Mouse (Mus musculus) megakaryocyte progenitor cell, adult 5-6 weeks (primary cell): ENCODE results near the gene Inpp5k. TPM values are rescaled to one million over a fixed set of nuclear protein-coding genes. Genes with fewer than 3 reads are reported as not detected.
"Not testable (repeated sequence)": the region's sequence is repeated elsewhere in the genome, so short reads cannot be mapped to it uniquely, and the experiment has no call there.

Source experiments
- ATAC-seq: replicated peaks from 2 replicates; pipeline ENCODE4 v1.8.0; 2016; ENCODE audit warnings: mild to moderate bottlenecking, moderate TSS enrichment, inconsistent platforms; ENCODE audit not compliant: poor library complexity
- total RNA-seq, 2 experiments: library from RNA; stranded (forward) in 1 of 2; stranded (reverse) in 1 of 2; fragments of 157-497, 149-512 nt in 1 of 2; fragments of 200-1000 nt in 1 of 2; gene quantifications; 2 replicates each; pipeline versions ENCODE4 v1.2.3 to v1.2.4; 2015 to 2017

The Inpp5k gene
- total RNA-seq, 2 experiments from 2014 or later: 21.9 to 43.0 TPM

DNA sequence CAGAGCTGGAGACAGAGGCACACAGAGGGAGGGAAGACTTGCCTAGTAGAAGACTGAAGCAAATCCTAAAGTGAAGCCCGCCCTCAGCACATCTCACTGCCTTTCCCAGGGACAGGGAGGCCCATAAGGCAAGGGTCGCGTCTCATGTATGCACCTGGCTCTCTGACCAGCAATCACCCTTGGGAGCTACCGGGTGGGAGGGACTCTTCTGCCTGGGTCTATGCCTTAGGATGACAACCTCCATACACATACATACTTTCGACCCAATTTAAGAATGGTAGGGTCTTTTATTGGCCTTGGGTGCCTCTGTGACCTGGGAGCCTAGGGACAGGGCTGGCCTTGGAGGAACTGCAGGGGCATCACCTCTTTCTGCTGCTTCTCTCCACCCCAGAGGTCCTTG lies 42.6 kb downstream of the Inpp5k start:
- ATAC-seq: no peak

DNA sequence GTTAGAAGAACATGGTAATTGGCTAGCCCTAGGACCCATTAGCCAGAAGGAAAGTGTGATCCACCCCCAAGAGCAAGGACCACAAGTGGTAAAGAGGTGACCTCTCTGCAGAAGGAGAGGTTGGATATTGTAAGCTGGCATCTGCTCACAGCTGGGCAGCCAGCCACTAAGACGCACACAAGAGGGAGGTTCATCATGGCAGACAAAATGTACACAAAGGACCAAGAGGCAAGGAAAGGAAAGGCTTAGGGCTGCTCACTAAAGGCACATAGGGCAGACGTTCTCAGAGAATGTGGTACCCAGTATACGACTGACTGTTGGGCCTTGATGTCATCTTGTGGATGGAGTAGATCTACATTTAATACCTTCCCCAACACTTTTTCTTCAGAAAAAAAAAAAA lies 44.1 kb downstream of the Inpp5k start:
- no peak for ATAC-seq

DNA sequence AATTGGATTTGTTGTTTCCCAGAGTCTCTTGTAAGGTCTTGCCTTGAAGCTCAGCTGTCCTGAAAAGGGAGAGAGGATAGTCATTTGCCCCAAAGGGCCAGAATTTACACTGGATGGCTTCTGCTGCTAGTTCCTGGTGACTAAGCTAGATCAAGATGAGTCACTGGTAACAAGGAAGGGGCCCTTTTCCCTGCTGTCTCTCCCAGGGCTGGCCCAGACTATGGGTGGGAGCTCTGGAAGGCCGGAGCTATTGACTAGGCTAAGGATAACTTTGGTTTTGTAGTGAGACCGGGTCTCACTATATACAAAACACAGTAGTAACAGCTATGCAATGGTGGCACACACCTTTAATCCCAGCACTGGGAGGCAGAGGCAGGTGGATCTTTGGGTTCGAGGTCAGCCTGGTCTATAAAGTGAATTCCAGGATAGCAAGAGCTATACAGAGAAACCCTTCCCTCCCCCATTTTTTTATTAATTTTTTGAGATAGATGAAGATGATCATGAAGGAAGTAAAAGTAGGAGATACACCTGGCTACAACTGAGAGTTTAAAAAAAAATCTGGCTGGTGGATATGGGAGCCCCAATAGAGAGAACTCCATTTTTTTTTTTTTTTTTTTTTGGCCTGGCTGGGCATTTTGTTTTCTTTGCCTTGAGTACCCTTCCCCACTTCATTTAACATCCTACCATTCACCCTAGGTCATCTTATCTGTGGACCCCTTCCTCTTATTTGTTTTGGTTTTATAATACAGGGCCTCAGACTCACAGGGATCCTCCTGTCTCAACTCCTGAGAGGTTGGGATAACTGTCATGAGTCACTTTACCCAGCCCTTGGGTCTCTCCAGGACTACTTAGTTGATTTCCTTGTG lies 47.3 kb downstream of the Inpp5k start:
- no peak for ATAC-seq

DNA sequence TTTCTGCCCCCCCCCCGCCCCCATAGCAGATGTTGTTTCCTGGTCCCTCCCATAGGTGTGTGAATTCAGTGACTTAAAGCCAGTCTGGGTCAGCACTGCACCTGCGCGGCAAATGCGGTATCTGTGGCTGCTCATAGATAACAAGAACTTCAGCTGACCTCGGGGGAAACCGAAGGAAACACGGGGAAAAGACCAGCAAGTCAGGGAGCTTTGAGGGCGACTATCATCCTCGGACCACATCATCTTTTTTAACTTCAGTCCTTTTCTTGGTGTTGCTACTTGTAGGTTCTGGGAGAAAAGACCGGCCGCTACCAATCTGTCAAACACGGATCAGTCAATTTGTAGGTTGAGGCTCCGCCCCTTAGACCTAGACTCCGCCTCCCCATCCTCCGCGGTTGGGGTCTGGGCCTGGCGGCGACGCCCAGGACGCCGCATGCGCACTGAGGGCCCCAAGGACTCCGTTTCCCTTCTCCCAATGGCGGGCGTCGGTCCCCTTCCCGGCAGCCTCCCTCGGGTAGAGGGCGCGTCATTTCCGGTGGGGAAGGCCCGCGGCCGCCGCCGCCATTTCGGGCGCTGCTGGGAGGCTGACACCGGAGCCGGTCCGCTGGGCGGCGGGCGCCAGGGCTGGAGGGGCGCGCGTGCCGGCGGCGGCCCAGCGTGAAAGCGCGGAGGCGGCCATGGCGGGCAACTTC lies 48.1 kb downstream of the Inpp5k start, which contains the start of gene Crk:
Gene Crk (plus strand): TSS at position 513 of the 692 bp plus-strand sequence.
- ATAC-seq: peak; percentile 93

DNA sequence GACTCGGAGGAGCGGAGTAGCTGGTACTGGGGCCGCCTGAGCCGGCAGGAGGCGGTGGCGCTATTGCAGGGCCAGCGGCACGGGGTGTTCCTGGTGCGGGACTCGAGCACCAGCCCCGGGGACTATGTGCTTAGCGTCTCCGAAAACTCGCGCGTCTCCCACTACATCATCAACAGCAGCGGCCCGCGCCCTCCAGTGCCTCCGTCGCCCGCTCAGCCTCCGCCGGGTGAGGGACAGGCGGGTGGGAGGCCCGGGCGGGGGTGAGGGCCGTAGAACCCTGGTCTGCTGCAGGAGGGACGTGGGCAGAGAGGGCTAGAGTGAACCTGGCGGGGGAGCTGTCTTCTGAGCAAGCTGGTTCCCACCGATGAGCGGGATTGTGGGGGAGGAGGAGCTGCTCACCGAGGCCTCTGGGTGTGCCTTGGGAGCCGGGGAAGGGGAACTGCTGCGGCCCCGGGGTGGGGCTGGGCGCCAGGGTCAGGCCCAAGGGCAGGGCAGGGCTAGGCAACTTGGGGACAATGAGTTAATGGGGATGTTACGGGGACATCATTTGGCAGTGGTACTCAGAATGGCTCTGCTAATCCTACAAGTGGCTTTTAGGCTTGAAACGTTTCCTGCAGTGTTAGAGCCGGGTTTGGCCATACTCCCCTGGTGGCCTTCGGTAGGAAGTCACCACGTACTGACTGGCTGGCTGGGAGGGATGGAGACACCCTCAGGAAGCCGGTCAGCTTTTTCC lies 48.8 kb downstream of the Inpp5k start:
- ATAC-seq: peak; percentile 61

DNA sequence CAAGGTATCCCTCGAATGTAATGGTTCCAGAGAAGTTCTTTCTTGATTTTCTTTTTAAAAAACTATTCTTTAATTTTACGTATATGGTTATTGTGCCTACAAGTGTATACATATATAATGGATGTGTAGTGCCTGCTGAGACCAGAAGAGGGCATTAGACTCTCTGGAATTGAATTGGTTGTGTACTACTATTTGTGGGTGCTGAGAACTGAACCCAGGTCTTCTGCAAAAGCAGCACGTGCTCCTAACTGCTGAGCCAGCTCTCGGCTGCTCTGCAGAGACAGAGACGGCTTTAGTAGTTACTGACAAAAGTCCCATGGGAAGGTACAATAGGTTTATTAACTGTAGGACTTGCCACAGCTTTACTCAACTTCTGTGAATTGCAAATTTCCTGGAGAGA lies 53.7 kb downstream of the Inpp5k start:
- no peak for ATAC-seq

DNA sequence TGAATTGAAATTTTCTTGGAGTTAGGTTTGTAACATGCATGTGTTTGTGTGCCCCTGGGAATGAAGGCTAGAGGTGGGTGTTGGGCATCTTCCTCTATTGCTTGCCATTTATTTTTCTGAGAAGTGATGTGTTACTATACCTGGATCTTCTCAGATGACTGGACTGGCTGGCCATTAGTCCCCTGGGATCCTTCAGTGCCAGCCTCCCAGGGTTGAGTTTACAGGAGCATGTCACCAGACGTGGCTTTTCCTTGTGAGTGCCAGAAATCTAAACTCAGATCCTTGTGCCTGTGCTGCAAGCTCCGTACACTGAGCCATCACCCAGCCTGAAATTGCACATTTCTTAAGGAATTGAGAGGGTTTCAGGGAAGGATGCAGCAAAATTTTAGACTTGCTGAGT lies 54.2 kb downstream of the Inpp5k start:
- ATAC-seq: no peak

DNA sequence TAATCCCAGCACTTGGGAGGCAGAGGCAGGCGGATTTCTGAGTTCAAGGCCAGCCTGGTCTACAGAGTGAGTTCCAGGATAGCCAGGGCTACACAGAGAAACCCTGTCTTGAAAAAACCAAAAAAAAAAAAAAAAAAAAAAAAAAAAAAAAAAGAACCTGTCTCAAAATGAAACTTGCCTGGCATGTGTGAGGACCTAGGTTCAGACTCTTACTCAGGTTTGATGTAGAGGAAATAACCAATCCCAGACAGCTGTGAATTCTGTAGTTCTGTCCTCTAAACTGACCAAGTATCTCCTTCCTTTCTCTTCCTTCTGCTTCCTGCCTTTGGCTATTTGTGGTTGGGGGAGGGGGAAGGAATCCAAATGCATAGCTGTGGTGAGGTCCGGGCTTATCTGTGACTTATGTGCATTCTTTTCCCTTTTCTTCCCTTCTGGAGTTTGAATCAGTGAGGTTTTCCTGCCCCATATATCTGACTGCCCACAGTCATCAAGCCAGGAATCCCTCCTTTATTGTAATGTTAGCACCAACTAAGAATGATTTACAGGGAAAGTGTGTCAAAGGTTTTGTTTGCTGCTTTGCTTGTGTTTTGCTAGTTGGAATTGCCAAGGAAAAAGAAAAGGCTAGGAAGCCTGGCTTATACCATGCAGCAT lies 56.7 kb downstream of the Inpp5k start:
- no peak for ATAC-seq

DNA sequence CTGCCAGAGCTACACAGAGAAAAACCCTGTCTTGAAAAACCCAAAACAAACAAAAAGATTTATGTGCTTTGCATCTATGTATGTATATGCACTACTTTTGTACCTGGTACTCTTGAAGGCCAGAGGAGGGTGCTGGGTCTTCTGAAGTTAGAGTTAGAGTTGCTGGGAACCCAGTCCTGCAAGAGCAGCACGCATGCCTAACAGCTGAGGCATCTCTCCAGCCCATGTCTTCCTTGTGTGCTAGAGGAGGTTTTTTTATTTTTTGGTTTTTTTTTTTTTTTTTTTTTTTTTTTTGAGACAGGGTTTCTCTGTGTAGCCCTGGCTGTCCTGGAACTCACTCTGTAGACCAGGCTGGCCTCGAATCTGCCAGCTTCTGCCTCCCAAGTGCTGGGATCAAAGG lies 57.3 kb downstream of the Inpp5k start:
- no peak for ATAC-seq

DNA sequence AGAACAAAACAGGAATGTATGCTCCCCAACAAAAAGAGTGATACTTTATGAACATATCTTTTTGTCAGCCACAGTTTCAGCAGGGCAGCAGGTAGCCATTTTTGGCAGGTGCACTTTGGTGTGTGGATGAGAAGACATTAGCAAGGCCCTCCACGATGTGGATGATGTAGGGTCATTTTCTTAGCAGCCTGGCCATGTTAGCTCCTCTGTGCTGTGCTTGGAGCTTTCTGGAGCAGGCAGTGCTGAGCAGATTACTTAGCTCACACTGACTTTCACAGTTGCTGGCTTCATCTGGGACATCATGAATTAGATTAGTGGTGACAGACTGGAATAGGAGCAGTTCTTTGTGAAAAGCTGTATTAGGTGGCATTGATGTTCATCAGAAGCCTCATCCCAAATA lies 59.2 kb downstream of the Inpp5k start:
- ATAC-seq: no peak

DNA sequence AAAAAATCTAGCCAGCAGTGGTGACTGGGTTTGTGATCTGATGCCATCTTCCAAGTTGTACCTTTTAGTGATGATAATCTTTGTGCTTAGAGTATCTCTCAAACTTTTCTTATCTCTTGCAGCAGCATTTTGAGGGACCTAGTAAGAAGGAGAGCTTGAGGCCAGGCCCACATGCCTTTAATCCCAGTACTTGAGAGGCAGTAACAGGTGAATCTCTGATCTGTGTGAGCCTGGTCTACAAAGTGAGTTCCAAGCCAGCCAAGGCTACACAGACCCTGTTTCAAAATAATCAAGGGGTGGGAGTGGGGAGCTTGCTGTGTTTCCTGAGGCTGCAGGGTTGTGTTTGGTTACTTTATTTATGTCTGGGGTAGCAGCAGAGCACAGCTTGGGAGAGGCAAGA lies 60.3 kb downstream of the Inpp5k start:
- no peak for ATAC-seq

DNA sequence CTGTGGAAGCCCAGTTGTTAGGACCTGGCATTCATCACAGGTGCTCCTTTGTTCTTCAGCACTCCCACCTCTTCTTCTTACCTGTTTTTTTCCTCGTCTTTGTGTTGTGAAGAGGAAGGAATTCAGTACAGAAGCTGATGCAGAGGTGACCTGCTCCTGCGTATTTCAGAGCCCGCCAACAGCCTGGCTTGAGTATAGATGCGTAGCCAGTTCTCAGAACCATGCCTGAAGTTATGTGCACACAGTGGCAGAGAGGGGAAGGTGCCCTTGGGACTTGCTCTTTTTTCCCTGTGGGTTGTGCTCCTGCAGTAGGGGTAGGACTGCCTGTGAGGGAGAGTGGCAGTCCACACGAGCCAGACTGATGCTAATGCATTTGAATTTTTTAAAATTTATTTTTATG lies 62.8 kb downstream of the Inpp5k start:
- ATAC-seq: no peak

DNA sequence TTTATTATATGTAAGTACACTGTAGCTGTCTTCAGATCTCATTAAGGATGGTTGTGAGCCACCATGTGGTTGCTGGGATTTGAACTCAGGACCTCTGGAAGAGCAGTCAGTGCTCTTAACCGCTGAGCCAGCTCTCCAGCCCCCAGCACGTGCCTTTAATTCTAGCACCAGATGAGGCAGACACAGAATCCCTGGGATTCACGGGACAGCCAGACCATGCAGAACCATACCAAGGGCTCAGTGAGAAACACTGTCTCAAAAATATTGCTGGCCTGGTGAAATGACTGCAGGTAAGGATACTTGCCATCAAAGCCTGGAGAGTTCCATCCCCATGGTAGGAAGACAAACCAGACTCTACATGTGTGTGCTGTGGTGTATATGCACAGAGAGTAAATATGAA lies 66.7 kb downstream of the Inpp5k start:
- ATAC-seq: not testable (repeated sequence)

Other genes starting within 250 kb of the Inpp5k start
- gene Serpinf1, start 208.3 kb upstream of the Inpp5k start, total RNA-seq (2015): 99.9 and 117 TPM in 2 replicates
- gene Serpinf1, start 208.3 kb upstream of the Inpp5k start, total RNA-seq (2017): 70.7 and 92.3 TPM in 2 replicates
- 0.20 TPM in 1 of 2 replicates, not detected in the other for gene Serpinf2, start 191.4 kb upstream of the Inpp5k start, total RNA-seq (2015)
- gene Serpinf2, start 191.4 kb upstream of the Inpp5k start, total RNA-seq (2017): not detected in 2 replicates
- gene Wdr81, start 176.3 kb upstream of the Inpp5k start, total RNA-seq (2015): 7.1 and 8.0 TPM in 2 replicates
- gene Wdr81, start 176.3 kb upstream of the Inpp5k start, total RNA-seq (2017): 5.7 and 8.0 TPM in 2 replicates
- gene Tlcd2, start 169.3 kb upstream of the Inpp5k start, total RNA-seq (2015): 16.3 and 16.5 TPM in 2 replicates
- 17.9 and 28.3 TPM in 2 replicates for gene Tlcd2, start 169.3 kb upstream of the Inpp5k start, total RNA-seq (2017)
- 147 and 148 TPM in 2 replicates for gene Prpf8, start 144.2 kb upstream of the Inpp5k start, total RNA-seq (2015)
- gene Prpf8, start 144.2 kb upstream of the Inpp5k start, total RNA-seq (2017): 93.5 and 107 TPM in 2 replicates
- gene Rilp, start 120.9 kb upstream of the Inpp5k start, total RNA-seq (2015): 0.64 TPM in 1 of 2 replicates, not detected in the other
- 0.24 TPM in 1 of 2 replicates, not detected in the other for gene Rilp, start 120.9 kb upstream of the Inpp5k start, total RNA-seq (2017)
- gene Scarf1, start 117.4 kb upstream of the Inpp5k start, total RNA-seq (2015): 1.7 and 3.0 TPM in 2 replicates
- 2.4 and 3.7 TPM in 2 replicates for gene Scarf1, start 117.4 kb upstream of the Inpp5k start, total RNA-seq (2017)
- gene Slc43a2, start 99.3 kb upstream of the Inpp5k start, total RNA-seq (2015): 8.6 and 12.2 TPM in 2 replicates
- gene Slc43a2, start 99.3 kb upstream of the Inpp5k start, total RNA-seq (2017): 8.9 and 9.9 TPM in 2 replicates
- 166 and 176 TPM in 2 replicates for gene Pitpna, start 42.9 kb upstream of the Inpp5k start, total RNA-seq (2015)
- gene Pitpna, start 42.9 kb upstream of the Inpp5k start, total RNA-seq (2017): 70.3 and 82.4 TPM in 2 replicates
- 11.4 and 12.2 TPM in 2 replicates for gene Myo1c, start 19.5 kb downstream of the Inpp5k start, total RNA-seq (2015)
- gene Myo1c, start 19.5 kb downstream of the Inpp5k start, total RNA-seq (2017): 9.0 and 15.4 TPM in 2 replicates
- 32.0 and 32.6 TPM in 2 replicates for gene Crk, start 48.3 kb downstream of the Inpp5k start, total RNA-seq (2015)
- gene Crk, start 48.3 kb downstream of the Inpp5k start, total RNA-seq (2017): 28.4 and 40.0 TPM in 2 replicates
- 610 and 625 TPM in 2 replicates for gene Ywhae, start 101.9 kb downstream of the Inpp5k start, total RNA-seq (2015)
- gene Ywhae, start 101.9 kb downstream of the Inpp5k start, total RNA-seq (2017): 325 and 442 TPM in 2 replicates
- not detected in 2 replicates for gene Doc2b, start 165.1 kb downstream of the Inpp5k start, total RNA-seq (2015)
- not detected in 2 replicates for gene Doc2b, start 165.1 kb downstream of the Inpp5k start, total RNA-seq (2017)